Comparison of ENCODE assay signal across 9 mouse cellular contexts in the genomic region with DNA sequence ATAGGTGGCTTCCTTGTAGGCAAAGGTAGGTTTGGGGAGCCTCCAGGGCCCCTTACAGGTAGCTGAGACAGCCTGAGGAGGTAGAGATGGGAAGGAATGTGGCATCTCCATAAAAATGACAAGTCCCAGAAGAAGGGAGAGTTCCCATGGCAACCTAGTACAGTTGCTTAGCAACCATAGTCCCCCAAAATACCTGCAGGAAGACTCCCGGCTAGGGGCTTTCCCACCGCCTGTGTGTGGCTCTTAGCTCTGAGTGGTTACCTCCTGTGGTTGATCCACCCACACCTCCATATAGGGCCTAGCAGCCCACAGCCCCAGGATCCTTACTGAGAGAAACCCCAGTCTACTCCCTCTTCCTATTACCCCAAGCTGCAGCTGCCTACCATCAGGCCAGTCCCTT. TPM values are rescaled to one million over a fixed set of nuclear protein-coding genes. Genes with fewer than 3 reads are reported as not detected.
DNase-seq lines count a peak whose midpoint lies in the region; ATAC-seq lines count a peak whose summit lies in the region.
"Had no signal": no experiment of that assay in that cellular context is flagged by ENCODE, and none has a peak within 500 bp of the region (broad histone marks: within the 10 kb centered on the region; RNA-seq: fewer than 3 reads in every experiment).

No protein-coding gene starts in this region.

- no peaks in the 10 kb centered on the region for H3K9me3 ChIP-seq in embryonic facial prominence, embryonic 11.5 days (replicated peaks; ENCODE audit: control insufficient read depth, low read length)
- no peaks in the 10 kb centered on the region for H3K9me3 ChIP-seq in embryonic facial prominence, embryonic 10.5 days
- no peaks in the 10 kb centered on the region for H3K9me3 ChIP-seq in liver, embryonic 11.5 days (ENCODE audit: control insufficient read depth, low read length)
- H3K9me3 ChIP-seq: intestine, embryonic 15.5 days had no signal

- H3K4me1 ChIP-seq in embryonic facial prominence, embryonic 11.5 days (ENCODE audit: control insufficient read depth, insufficient read depth, low read length) = 0 out of 2 replicates have a peak, but pooled peaks cover 2% of the 10 kb centered on the region
- H3K4me1 ChIP-seq in embryonic facial prominence, embryonic 10.5 days = peaks cover 64% of the 10 kb centered on the region
- H3K4me1 ChIP-seq in liver, embryonic 11.5 days (replicated peaks; ENCODE audit: control insufficient read depth, insufficient read depth, low read length) = peaks cover 7% of the 10 kb centered on the region; the same call in 1 of the 2 replicates

- H3K36me3 ChIP-seq in embryonic facial prominence, embryonic 11.5 days (replicated peaks; ENCODE audit: control insufficient read depth, insufficient read depth, low read depth, low read length) = no peaks in the 10 kb centered on the region
- H3K36me3 ChIP-seq in embryonic facial prominence, embryonic 10.5 days (replicated peaks) = peaks cover 17% of the 10 kb centered on the region
- H3K36me3 ChIP-seq in liver, embryonic 11.5 days (ENCODE audit: control insufficient read depth, insufficient read depth, low read length) = no peaks in the 10 kb centered on the region
- H3K36me3 ChIP-seq: intestine, embryonic 15.5 days had no signal

- no peak overlapping the region for H3K9ac ChIP-seq in embryonic facial prominence, embryonic 11.5 days (replicated peaks; ENCODE audit: low read length)
- no peak overlapping the region for H3K9ac ChIP-seq in liver, embryonic 11.5 days (ENCODE audit: low read depth, low read length)
- H3K9ac ChIP-seq: intestine, embryonic 15.5 days had no signal

- H3K4me3 ChIP-seq in embryonic facial prominence, embryonic 11.5 days (ENCODE audit: low read depth, low read length) = no peak overlapping the region
- no peak overlapping the region for H3K4me3 ChIP-seq in embryonic facial prominence, embryonic 10.5 days
- no peak overlapping the region for H3K4me3 ChIP-seq in liver, embryonic 11.5 days (ENCODE audit: low read depth, low read length)
- H3K4me3 ChIP-seq: intestine, embryonic 15.5 days had no signal

- no peak overlapping the region for H3K27ac ChIP-seq in embryonic facial prominence, embryonic 11.5 days (replicated peaks; ENCODE audit: low read depth, low read length)
- H3K27ac ChIP-seq in embryonic facial prominence, embryonic 10.5 days (replicated peaks) = no peak overlapping the region
- no peak overlapping the region for H3K27ac ChIP-seq in liver, embryonic 11.5 days (ENCODE audit: low read depth, low read length)

- no peaks in the 10 kb centered on the region for H3K27me3 ChIP-seq in embryonic facial prominence, embryonic 11.5 days (ENCODE audit: control insufficient read depth, insufficient read depth, low read length)
- no peaks in the 10 kb centered on the region for H3K27me3 ChIP-seq in embryonic facial prominence, embryonic 10.5 days (replicated peaks; ENCODE audit: low read depth, poor library complexity, severe bottlenecking)
- peaks cover 8% of the 10 kb centered on the region for H3K27me3 ChIP-seq in liver, embryonic 11.5 days (replicated peaks; ENCODE audit: control insufficient read depth, insufficient read depth, low read length)
- H3K27me3 ChIP-seq: intestine, embryonic 15.5 days had no signal

- no peak for ATAC-seq in embryonic facial prominence, embryonic 11.5 days (replicated peaks; ENCODE audit: insufficient number of reproducible peaks, low FRiP score, low TSS enrichment, low read depth)
- ATAC-seq in inflammation-experienced regulatory T-cells, adult 6 months = peak; percentile 81
- no peak for ATAC-seq in liver, embryonic 11.5 days (replicated peaks; ENCODE audit: low FRiP score)

- DNase-seq in embryonic facial prominence, embryonic 11.5 days (ENCODE audit: low spot score) = peak; percentile 23
- no peak for DNase-seq in embryonic facial prominence, embryonic 10.5 days (ENCODE audit: low spot score)
- DNase-seq in spleen, postnatal 36 days (ENCODE audit: low spot score in 2 of 2) = peak; percentile 63 to 68
- no peak for DNase-seq in spleen, postnatal 10 days (ENCODE audit: low spot score in 2 of 2)
- DNase-seq in telencephalon, adult 2 months (ENCODE audit: low read depth, low spot score) = peak; percentile 91
- no peak for DNase-seq in liver, embryonic 11.5 days (ENCODE audit: low spot score)
- DNase-seq in heart, adult 18-20 months = no peak

- 45% methylated on average over 2 of the region's 2 CpGs for WGBS in embryonic facial prominence, embryonic 11.5 days
- 52% methylated on average over 2 of the region's 2 CpGs for WGBS in embryonic facial prominence, embryonic 10.5 days
- WGBS in liver, embryonic 11.5 days = 68% methylated on average over 2 of the region's 2 CpGs

- H3K4me2 ChIP-seq in embryonic facial prominence, embryonic 11.5 days (ENCODE audit: low read depth, low read length) = no peak overlapping the region
- H3K4me2 ChIP-seq in liver, embryonic 11.5 days = no peak overlapping the region
- H3K4me2 ChIP-seq: intestine, embryonic 15.5 days had no signal

RNA-seq across cellular contexts. Expression of gene Ralgds, which starts 5.3 kb away (rescaled TPM):
- 41.7 and 44.8 TPM in 2 replicates for polyA plus RNA-seq in embryonic facial prominence, embryonic 11.5 days (2014; fragmentation: Nextera tagmentation; extraction: Ambion mirVana)
- 36.7 and 44.2 TPM in 2 replicates for polyA plus RNA-seq in embryonic facial prominence, embryonic 10.5 days (2016; fragmentation: Nextera tagmentation; extraction: Ambion mirVana)
- polyA plus RNA-seq in inflammation-experienced regulatory T-cells, adult 6 months (2017; shearing (Covaris generic)) = 1 to 10 TPM; 5.7 to 7.5 (median 5.9) TPM
- 11.3 and 12.9 TPM in 2 replicates for polyA plus RNA-seq in liver, embryonic 11.5 days (2014; fragmentation: Nextera tagmentation; extraction: Ambion mirVana)
- total RNA-seq in heart, adult 18-20 months (2021) = 10 to 100 TPM in 1 of 2 experiments, 1 to 10 TPM in 1; 8.7 to 11.5 TPM

RNA-seq across cellular contexts. Expression of gene Gm10134, which starts 12.3 kb away (rescaled TPM):
- polyA plus RNA-seq in embryonic facial prominence, embryonic 11.5 days (2014; fragmentation: Nextera tagmentation; extraction: Ambion mirVana) = 0.68 TPM in 1 of 2 replicates, not detected in the other
- polyA plus RNA-seq in embryonic facial prominence, embryonic 10.5 days (2016; fragmentation: Nextera tagmentation; extraction: Ambion mirVana) = not detected in 2 replicates
- not detected for polyA plus RNA-seq in inflammation-experienced regulatory T-cells, adult 6 months (2017; shearing (Covaris generic))
- polyA plus RNA-seq in liver, embryonic 11.5 days (2014; fragmentation: Nextera tagmentation; extraction: Ambion mirVana) = 0.73 and 0.78 TPM in 2 replicates
- total RNA-seq in heart, adult 18-20 months (2021) = 1 to 10 TPM; 1.1 to 1.2 TPM

RNA-seq across cellular contexts. Expression of gene Gbgt1, which starts 21.5 kb away (rescaled TPM):
- not detected in 2 replicates for polyA plus RNA-seq in embryonic facial prominence, embryonic 11.5 days (2014; fragmentation: Nextera tagmentation; extraction: Ambion mirVana)
- 0.22 TPM in 1 of 2 replicates, not detected in the other for polyA plus RNA-seq in embryonic facial prominence, embryonic 10.5 days (2016; fragmentation: Nextera tagmentation; extraction: Ambion mirVana)
- polyA plus RNA-seq in inflammation-experienced regulatory T-cells, adult 6 months (2017; shearing (Covaris generic)) = not detected
- polyA plus RNA-seq in liver, embryonic 11.5 days (2014; fragmentation: Nextera tagmentation; extraction: Ambion mirVana) = 0.22 and 0.32 TPM in 2 replicates
- 1 to 10 TPM; 2.4 to 2.7 TPM for total RNA-seq in heart, adult 18-20 months (2021)

RNA-seq across cellular contexts. Expression of gene Cel, which starts 45.0 kb away (rescaled TPM):
- polyA plus RNA-seq in embryonic facial prominence, embryonic 11.5 days (2014; fragmentation: Nextera tagmentation; extraction: Ambion mirVana) = not detected in 2 replicates
- not detected in 2 replicates for polyA plus RNA-seq in embryonic facial prominence, embryonic 10.5 days (2016; fragmentation: Nextera tagmentation; extraction: Ambion mirVana)
- polyA plus RNA-seq in inflammation-experienced regulatory T-cells, adult 6 months (2017; shearing (Covaris generic)) = not detected
- polyA plus RNA-seq in liver, embryonic 11.5 days (2014; fragmentation: Nextera tagmentation; extraction: Ambion mirVana) = not detected in 2 replicates
- not detected for total RNA-seq in heart, adult 18-20 months (2021)

RNA-seq across cellular contexts. Expression of gene Mrps2, which starts 50.4 kb away (rescaled TPM):
- polyA plus RNA-seq in embryonic facial prominence, embryonic 11.5 days (2014; fragmentation: Nextera tagmentation; extraction: Ambion mirVana) = 68.4 and 71.4 TPM in 2 replicates
- polyA plus RNA-seq in embryonic facial prominence, embryonic 10.5 days (2016; fragmentation: Nextera tagmentation; extraction: Ambion mirVana) = 68.5 and 71.9 TPM in 2 replicates
- polyA plus RNA-seq in inflammation-experienced regulatory T-cells, adult 6 months (2017; shearing (Covaris generic)) = 10 to 100 TPM; 17.7 to 22.1 (median 19.3) TPM
- 68.2 and 69.3 TPM in 2 replicates for polyA plus RNA-seq in liver, embryonic 11.5 days (2014; fragmentation: Nextera tagmentation; extraction: Ambion mirVana)
- total RNA-seq in heart, adult 18-20 months (2021) = 10 to 100 TPM; 42.6 to 43.7 TPM

Comparison
In these comparisons a context has a peak if more than half of its experiments do, and no peak if none do; other contexts are left out.
1. DNase-seq: peak in embryonic facial prominence, embryonic 11.5 days (single experiment), spleen, postnatal 36 days (2 of 2) and telencephalon, adult 2 months (single experiment); none in embryonic facial prominence, embryonic 10.5 days (single experiment), spleen, postnatal 10 days (0 of 2), liver, embryonic 11.5 days (single experiment) and heart, adult 18-20 months (0 of 2).